Mouse (Mus musculus) adrenal gland, adult 18-20 months (tissue): ENCODE measurements around the gene Rps6kc1. TPM values are rescaled to one million over a fixed set of nuclear protein-coding genes. Genes with fewer than 3 reads are reported as not detected.

Experiments
- DNase-seq, 2 experiments: peaks; one replicate each; pipeline ENCODE4 v3.0.0; 2021 to 2022; ENCODE audit warnings: low spot score in 2 of 2
- total RNA-seq, 2 experiments: library from RNA; stranded (reverse); gene quantifications; 1 replicate in 1 of 2; 2 replicates in 1 of 2; pipeline ENCODE4 v1.2.3; 2021

Gene Rps6kc1
- total RNA-seq, 2 experiments from 2014 or later: 18.9 to 20.7 TPM

DNA sequence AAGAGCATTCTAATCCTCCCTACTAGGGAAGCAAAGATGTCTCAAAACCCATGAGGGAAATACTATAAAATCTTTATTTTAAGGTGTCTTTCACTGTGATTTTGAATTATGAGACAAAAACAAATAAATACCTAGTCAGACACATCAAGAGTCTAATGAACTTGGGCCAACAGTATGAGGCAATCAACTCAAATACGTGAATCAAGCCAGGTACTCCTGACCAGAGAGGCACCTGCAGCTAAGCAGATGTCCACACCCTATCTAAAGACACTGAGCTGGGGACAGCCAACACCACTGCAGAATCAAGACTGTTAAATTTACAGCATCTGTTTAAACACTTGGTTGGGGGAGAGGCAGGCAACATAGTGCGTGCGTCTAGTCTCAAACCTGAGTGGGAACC is 7.4 kb downstream of the Rps6kc1 start:
- no peak for DNase-seq

DNA sequence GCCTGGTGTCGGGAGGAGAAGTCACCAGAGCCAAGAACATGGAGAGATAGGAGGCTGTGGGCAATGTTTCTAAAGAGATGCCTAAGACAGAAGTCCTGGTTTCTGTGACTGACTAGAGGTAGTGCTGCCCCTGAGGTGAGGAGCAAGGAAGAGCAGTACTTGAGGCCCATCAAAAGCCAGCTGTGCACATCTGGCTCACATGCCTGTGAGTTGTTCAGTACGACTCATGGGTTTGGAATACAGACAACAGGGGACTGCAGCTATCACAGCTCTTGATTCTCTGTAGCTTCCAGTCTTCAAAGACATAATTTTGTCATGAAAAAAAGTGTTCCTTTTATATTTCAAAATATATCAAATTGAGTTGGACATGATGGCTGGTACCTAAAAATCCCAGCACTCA is 10.5 kb downstream of the Rps6kc1 start:
- no peak for DNase-seq

DNA sequence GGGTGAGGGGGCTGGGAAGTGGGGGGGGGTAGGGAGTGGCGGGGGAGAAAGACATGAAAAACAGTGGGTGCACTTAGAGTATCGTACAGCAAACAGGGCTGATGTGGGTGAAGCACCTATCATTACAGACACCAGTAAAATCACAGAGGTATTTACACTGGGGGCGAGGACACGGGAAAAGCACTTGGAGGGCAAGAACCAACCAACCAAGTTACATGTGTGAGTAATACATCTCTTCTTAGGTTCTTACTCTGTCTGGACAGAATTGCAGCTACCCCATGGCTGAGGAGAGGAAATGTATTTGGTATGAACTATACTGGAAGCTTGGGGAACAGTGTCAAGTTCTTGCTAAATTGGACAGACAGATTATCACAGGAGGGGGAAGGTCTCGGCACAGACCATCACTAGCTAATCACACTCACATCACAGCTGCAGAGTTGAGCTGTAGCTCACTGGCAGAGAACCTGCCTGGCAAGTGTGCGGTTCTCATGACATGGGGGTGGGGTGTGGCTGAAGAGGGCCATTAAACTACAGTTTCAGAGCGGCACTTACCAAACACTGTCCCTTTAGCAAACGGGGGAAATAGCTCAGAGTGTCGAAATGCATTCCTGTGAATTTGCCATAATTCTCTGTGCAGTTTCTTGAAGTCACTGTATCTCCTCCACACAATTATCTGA is 12.5 kb downstream of the Rps6kc1 start:
- DNase-seq: no peak

DNA sequence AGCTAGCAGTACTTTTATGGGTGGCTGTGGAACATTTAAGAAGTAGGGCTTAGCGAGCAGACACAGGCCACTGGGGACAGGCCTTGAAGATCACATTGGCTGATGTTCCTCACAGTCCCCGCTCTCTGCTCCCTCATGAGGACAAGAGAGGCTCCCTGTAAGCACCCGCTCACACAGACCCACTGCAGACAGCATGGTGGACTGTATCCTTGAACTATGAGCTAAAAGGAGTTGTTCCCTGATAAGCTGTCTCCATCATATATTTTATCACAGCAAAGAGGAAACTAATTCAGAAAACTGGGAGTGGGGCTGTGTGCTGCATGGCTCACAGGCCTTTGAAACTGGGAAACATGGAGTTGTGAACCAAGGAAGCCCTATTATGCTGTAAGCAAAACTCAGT is 13.4 kb downstream of the Rps6kc1 start:
- DNase-seq: no peak

DNA sequence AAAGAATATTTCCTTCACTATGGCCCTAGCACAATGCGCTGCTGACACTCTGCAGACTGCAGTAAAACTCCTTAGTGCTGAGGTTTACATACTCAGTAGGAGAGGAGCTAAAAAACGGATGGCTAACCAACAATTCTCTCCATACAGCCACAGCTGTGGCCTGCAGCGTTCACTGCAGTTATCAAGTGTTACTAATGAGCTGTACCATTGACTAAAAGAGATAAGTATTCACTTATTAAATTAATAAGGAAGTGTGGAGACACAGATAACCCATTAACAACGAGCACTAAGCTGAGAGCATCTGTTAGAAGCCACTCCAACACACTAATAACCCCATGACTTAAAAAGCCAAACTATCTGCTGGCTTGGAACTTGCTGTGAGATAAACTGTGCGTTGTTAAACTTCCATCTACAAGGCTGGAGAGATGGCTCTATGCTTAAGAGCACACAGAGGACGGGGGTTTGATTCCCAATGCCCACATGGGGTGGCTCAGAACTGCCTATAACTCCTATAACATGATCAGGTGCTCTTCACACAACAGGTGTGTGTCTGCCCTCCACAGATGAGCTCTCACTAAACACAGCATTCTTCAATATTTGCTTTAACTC is 17.9 kb downstream of the Rps6kc1 start:
- no peak for DNase-seq

DNA sequence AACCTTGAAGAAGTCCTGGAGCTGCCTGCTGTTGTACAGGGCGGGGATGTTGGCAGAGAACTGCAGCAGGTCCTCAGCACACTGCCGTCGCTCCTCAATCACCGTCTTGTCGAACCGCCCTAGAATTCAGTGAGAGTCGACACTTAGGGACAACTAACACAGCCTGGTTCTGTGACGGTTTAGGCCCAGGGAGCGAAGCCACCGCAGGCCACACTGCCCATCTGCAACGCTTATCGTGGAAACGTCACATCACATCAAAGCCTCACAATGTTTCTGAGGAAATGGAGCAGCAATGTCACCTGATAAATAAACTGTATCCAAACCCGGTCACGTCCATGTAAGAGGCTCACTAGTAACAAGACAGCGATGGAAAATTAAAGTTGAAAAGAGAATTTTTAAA is 22.9 kb downstream of the Rps6kc1 start:
- no peak for DNase-seq

DNA sequence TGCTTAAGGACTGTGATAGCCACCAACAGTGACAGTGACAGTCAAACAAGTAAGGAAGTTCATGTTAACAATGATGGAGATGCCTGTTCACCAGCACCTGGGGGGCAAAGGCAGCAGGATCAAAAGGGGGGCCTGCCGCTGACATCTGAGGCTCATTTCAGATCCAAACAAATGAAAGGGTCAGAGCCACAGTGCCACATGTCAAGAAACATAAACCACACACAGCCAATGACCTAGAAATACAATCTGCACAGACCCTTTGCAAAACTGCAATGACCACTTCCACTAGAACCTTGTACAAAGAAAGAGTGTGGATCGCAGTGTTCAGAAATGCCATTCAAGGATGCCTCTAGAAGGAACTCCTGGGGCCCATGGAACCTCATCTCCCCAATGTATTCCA is 23.5 kb downstream of the Rps6kc1 start:
- no peak for DNase-seq

DNA sequence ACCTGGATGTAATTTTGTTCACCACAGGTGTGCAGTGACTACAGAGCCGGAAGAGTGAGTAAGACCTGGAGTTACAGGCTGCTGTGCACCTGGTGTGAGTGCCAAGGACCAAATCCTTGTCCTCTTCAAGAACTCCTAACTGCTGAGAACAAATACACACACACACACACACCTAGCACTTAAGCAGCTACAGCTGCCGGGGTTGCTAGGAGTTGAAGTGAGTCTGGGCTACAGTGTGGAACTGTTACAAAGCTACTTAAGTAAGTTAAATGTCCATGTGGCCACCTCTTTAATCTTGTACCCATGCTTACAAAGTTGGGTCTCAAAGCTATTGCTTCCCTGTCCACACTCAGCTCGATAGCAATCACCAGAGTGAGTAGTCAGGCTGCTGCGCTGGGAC is 25.6 kb downstream of the Rps6kc1 start:
- no peak for DNase-seq

DNA sequence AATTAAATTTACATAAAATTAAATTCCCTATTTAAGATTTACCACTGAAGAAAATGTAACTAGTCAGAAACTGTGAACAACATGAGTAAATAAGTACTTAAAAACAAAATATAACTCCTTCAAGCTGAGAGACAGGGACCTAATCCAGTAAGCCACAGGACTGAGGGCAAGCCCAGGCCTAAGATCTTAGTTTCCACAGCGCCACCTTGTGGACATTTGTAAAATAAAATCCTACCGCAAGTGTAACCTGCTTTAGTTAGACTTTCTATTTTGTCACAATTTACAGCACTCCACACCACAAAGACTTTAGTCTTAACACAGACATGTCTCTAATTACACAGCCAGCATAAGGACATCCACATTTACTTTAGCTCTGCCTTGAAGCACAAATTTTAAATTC is 30.1 kb downstream of the Rps6kc1 start:
- peak; percentile 30 to 56 for DNase-seq

DNA sequence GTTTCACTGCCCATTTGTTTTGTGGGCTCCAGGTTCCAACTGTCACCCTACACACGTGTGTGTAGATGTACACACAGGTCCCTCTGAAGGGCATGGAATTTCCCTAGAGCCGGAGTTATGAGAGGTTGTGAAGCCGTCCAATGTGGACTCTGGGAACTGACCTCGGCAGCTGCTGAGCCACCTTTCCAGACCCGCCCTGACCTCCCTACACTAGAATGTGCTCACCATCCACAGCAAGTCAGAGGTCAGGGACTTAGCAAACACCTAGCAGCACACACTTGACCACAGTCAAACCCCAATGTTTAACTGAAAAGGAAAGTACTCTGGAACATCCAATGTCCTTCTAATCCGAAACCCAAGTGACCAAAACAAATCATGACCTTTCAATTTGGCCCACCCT is 30.9 kb downstream of the Rps6kc1 start:
- no peak for DNase-seq

DNA sequence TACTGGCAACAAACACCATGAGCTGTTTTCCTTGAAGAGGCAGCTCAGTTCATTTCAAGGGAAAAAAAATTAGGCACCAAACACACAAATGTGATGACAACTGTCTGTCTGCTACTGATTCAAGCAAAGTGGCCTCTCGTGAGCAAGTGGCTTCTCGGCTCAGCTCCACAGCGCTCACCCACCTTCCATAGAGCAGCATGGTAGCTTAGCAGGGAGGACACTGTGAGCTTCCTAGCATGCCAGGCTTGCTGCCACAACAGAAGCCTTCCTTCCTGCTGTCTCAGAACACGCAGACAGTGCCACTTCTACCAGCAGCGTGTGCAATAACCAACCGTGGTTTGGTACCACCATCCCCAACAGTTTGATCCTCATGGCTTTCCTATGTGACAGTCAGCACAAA is 35.8 kb downstream of the Rps6kc1 start:
- DNase-seq: no peak

DNA sequence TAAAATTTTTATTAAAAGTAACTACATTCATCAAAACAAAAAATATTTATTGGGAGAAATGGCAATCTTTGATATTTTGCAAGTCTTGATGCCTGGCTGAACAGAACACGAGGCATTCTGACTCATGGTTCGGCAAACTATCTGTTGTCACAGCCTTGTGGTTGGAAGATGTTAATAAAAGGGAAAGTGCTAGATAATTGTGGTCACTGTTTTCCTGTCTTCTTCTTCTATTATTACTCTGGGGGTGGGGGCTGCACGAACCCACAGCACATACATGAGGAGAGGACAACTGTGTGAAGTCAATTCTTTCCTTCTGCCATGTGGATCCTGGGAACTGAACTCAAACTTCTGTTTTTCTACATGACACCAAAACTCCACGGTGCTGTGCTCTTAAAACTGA is 36.5 kb downstream of the Rps6kc1 start:
- DNase-seq: no peak

DNA sequence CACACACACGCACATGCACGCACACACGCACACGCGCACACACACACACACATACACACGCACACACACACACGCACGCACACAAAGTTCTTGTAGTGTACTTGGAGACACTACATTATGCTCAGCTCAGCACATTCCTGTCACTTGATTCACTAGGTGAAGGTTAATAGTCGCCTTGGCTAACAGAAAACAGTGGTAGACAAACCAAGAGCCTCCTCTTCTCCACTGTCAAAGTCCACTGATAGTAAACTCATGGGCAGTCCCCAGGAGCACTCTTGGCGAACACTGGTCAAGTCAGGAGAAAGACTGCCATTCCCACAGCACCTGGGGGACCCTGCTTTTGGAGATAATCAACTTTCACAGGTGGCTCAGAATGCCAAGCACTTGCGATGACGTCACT is 40.5 kb downstream of the Rps6kc1 start:
- DNase-seq: no peak

DNA sequence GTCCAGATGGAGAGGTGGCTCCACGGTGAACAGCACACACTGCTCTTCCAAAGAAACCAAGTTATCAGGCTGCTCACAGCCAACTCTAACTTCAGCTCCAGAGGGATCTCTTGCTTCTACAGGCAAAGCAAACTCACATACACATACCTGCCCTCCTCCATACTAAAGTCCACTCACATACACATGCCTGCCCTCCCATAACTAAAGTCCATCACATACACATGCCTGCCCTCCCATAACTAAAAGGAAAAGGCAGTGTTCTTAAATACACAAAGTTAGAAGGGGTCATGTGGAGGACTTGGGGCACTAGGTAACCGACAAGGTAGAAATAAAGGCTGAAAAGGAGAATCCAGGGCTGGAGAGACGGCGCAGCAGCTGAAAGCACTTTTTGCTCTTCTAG is 41.6 kb downstream of the Rps6kc1 start:
- no peak for DNase-seq

DNA sequence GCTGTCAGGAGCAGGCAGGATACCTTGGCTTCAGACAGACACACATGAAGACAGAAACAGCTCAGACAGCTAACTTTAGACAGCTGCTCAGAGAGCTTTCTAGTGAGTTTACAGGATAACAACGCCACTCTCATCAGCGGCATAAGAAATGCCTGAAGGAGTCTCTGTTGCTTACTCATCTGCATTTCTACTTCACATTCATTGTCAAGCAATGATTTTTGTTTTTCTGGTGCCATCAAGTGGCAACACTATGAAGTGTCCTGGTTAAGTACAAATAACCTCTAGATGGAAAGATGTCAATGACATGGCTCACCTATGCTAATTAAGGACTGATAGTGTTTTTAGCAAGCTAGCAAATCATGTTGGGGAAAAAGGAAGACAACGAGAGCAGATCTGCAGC is 42.8 kb downstream of the Rps6kc1 start:
- no peak for DNase-seq

DNA sequence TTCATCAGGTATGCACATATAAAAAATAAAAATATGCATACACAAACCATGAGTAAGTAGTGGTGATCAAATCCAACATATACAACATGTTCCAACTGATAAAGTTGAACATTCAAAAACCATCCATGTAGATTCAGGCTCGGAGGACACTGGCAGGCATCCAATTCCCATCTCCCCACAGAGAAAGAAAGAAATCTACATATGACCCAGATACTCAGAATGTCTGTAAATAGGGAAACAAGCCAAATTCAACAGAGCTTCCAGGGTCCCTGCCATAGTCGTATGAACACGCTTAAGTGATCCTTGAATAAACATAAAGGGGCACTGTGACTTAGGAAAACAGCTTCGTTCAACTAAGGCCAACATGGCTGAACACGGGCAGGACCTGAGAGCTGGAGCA is 49.9 kb downstream of the Rps6kc1 start:
- DNase-seq: no peak

DNA sequence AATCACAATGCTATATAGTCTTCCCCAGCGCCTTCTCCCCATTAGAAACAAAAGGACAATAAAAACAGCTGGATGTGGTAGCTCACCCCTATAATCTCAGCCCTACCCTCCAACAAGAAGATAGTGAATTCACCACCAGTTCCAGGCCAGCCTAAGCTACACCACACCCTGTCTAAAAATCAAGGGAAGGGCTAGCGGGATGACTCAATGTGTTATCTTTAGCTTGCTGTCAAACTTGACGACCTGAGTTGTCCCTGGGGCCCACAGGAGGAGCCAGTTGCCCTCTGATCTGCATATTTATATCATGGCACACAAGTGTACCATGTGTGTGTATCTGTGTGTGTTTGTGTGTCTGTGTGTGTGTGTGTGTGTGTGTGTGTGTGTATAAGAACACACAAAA is 57.1 kb downstream of the Rps6kc1 start:
- DNase-seq: no peak

DNA sequence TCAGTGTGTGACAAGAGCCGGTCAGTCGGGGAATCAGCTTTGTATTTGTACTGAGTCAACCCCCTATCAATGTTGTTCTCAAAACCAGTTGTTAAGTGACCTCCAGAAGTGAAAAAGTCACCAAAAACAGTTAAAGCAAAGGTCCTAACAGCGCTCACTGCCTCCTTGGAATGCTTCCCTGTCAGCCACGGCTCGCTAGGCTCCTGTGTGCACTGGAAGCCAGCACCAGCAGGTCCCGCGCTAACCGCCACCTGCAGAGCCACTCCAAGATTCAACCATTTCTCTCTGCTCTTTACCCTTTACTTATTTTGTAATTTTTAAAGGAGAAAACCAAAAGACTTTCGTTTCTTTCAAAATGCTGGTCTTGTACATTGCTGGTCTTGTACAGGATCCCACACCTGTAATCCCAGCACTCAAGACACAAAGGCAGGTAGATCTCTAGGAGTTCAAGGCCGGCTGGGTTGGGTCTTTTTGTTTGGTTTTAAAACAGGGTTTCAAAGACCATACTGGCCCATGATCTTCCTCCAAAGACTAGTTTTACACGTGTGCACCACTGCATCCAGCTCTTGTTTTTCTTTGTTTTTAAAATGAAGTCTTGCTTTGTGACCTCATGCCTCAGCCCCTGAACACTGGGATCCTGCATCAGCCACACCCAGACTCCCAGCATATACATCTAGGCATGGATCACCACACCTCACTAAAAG is 62.3 kb downstream of the Rps6kc1 start:
- DNase-seq: no peak

DNA sequence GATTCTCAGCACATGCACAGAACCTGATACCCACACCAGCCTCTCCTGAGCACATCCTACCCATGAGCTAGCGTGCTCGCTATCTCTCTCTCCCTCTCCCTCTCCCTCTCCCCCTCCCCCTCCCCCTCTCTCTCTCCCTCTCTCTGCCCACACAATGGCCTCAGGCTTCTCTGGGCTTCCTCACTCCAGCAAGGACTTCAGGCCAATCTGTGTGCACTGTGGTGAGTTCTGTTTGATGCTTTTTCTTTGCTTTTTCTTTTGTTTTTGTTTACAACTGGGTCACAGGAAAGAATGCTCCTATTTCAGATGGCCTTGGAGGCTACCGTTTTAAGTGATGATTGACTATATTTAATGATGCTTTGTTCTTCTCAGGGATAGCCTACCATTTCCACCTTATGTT is 62.9 kb downstream of the Rps6kc1 start:
- no peak for DNase-seq

DNA sequence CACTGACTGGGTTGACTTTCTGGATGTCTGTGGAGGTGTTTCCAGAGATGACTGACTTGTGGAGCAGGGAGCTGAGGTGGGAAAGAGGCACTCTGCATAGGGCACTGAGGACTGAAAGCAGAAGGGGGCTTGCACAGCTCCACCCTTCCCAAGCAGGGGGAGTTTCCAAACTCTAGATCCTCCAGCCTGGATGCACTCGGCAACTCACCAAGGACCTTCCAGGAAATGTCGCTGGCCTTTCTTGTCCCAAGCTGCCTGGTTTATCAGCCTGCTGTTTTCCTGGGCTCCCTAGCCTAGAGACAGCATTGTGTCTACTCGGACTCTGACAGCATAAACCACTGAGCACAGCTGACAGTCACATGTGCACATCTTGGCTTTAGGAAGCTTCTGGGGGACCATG is 64.6 kb downstream of the Rps6kc1 start:
- no peak for DNase-seq

DNA sequence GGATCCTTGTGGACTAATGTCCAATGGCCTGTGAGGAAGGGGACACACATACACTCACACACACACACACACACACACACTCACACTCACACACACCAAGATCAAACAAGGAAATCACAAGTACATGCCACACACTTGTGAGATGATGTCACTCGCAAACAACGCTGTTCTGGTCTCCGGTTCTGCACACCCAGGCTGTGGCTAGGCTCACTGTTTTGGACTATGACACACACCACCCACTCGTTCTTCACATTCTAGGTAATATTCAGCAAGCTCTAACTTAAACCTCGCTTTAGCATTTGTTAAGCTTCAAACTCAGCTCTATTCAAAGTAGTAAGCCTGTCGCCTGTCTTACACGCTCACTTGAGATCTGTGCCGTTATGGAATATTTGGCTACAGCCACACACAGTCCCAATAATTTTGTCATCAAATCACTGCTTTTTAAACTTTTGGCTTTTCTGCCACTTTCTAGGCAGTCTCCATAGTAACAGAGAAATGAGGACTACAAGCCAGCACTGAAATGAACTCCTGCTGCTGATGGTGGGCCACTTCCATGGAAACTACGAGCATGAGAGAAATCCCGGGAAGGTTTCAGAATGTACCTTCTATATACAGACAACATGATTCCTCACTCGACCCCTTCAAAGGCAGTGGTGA is 65.4 kb downstream of the Rps6kc1 start:
- no peak for DNase-seq

DNA sequence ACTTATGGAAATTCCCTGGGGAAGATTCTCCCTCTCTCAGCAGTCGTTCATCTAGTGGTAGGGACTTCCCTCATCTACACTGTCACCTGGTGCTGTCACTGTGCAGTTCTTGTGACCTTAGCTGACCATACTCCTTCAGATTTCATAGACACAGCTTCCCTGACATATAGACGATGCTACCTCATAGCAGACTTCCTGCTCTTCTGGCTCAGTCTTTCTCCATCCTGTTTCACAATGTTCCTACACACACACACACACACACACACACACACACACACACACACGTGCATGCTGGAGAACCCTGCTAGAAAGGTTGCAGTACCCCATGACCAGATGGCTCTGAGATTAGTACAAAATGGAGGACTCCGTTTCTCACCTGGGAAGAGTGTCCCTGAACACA is 66.2 kb downstream of the Rps6kc1 start:
- DNase-seq: no peak
